Mouse (Mus musculus) urinary bladder, postnatal 4 days (tissue): ENCODE data around the gene Gtsf2.
"Not testable (repeated sequence)": the region's sequence is repeated elsewhere in the genome, so short reads cannot be mapped to it uniquely, and the experiment has no call there.

Experiments
- DNase-seq, 2 experiments: peaks; one replicate each; pipeline ENCODE4 v3.0.0; 2021 to 2022; ENCODE audit warnings: low spot score in 2 of 2

Gtsf2 gene

DNA sequence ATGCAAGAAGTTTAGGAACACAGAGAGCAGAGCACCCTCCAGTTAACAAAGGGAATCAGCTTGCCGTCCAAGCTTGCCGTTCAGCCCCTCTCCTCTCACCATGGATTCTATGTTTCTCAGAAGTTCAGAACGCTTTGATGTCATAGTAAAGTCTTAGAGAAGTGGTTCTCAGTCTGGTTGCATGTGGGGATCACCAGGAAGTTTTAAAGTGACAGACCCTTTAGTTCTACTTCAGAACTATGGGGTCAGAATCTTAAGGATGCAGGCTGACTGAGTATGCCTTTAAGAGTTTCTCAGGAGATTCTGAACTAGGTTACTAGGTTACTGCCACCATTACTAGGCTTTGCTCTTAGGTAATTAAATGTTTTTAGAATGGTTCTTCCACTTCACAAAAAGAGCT lies at the start of gene Gtsf2:
TSS of gene Gtsf2 (minus strand) at position 101 of the 400 bp plus-strand sequence.
- no peak for DNase-seq

GRCm38 (mm10) chr15:103496204-103497140 lies 48.2 kb upstream of the Gtsf2 start:
- no peak for DNase-seq

DNA sequence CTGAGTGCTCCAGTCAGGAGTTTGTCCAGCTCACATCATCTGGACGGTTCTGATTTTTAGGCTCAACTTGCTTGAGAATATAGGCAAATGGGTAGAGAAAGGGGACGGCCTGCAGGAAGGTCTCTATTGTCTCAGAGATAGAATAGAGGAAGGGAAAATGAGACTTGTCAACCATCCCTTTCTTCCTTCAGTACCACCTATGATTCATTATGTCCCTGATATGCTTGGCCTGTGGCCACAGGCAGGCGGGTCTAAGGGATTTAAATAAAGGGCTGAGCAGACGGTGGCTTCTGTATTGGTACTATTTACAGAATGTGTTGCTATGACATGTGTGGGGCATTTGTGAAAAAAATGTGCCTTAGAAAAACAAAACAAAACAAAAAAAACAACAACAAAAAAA lies 40.1 kb upstream of the Gtsf2 start:
- DNase-seq: no peak

DNA sequence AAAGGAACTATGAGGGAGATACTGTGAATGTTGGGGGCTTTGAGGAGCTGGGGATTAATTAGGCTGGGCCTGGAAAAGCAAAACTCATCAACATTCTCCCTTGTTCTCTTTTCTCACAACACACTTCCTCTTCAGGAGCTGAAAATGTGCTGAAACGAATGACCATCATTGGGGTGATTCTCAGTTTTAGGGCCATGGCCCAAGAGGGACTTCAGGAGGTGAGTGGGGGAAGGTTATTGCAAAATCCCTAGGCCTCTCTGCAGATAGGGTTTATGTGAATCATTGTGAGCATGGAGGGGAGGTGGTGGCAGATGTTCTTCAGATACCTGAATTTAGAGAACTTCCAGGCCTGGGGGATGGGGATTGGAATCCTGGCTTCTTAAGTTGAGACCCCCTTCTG lies 38.4 kb upstream of the Gtsf2 start:
- no peak for DNase-seq

GRCm38 (mm10) chr15:103485106-103485505 lies 36.8 kb upstream of the Gtsf2 start:
- DNase-seq: no peak

DNA sequence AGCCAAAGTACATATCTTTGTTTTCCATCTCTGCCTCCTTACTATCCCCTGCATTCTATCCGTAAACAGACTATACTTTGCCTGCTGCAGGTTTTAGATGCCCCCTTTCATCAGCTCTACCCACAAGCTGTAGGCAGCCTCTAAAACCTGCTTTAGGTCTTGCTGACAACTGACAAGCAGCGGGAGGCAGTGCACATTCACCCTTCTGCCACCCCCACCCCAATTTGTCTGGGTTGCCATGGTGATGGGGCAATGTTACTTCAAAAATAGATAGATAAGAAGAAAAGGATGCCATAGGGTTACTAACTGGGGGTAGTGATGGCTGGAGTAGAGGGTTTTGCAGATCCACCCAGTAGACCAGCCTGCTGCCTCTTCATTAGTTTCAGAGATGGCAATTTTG lies 36.2 kb upstream of the Gtsf2 start:
- no peak for DNase-seq

- no peak for DNase-seq
These were observed 34.2 kb upstream of the Gtsf2 start for GRCm38 (mm10) chr15:103482488-103482887.

DNA sequence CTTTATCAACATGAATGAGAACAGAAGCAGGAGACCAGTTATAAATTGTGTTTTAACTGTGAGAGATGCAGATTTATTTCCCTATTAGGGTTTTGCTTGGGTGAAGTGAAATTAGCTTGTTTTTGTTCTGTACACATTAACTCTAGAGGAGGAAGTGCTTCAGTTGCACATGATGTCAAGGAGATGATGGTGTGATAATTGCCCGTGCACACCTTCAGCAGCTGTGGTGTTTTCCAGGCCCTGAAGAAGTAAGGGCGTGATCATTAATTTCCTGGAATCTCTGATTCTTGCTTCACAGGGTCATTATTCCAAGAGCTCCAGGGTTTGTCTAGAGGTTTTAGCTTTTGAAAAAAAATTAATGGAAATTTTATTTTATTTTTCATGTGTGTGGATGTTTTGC lies 31.9 kb upstream of the Gtsf2 start:
- DNase-seq: no peak

DNA sequence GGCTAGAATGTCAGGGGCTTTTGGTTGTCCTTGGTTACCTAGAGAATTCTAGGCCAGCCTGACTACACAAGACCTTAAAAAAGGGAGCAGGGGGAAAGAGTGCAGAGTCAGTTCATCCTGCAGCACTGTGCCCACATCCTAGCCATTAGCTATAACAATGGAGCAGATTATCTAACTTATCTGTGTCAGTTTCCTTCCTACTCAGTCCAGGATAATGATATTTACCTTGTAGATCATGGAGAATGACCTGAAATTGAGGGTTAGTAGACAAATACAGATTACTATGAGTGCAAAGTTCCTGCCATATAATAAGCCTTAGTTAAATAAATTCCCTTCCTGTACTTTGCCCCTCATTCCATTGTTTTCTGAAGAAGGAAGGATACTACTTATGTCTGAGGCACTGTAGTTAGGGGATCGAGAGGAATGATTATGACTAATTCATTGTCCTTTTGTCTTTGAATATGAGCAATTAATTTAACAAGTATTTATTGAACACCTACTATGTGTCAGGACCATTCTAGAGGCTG lies 30.9 kb upstream of the Gtsf2 start:
- no peak for DNase-seq

GRCm38 (mm10) chr15:103473769-103474168 lies 25.5 kb upstream of the Gtsf2 start:
- DNase-seq: no peak

- DNase-seq: no peak
These were observed 24.9 kb upstream of the Gtsf2 start for GRCm38 (mm10) chr15:103473182-103473581.

GRCm38 (mm10) chr15:103472265-103472664 lies 24.0 kb upstream of the Gtsf2 start:
- DNase-seq: no peak

GRCm38 (mm10) chr15:103471488-103472194 lies 23.4 kb upstream of the Gtsf2 start:
- DNase-seq: no peak

DNA sequence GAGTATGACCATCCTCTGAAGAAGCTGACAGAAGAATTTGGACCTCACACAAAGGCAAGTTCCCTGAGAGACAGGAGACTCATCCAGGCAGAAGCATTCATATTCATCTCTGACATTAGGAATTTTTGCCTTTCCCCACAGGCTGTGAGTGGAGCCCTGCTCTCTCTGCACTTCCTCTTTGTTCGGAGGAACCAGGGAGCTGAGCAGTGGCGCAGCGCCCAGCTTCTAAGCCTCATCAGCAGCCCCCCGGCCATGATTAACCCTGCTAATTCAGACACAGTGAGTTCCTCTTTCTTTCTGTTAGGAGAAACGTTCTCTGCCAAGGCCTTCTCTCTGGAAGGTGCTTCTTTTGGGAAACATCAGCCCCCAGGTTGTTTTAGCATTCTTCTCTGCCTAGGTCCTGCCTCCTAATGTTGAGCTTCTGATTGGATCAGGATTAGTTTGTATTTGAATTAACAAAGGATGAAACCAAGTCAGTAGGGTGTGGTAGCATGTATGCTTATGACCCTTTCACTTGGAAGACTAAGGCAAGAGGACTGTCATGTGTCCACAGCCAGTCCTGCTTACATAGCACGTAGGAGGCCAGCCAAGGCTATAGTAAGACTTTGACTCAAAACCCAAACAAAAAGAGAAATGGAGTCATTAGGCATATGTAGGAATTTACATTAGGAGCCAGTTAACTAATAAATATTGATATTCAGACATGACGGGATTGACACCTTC lies 14.4 kb upstream of the Gtsf2 start:
- DNase-seq: no peak

GRCm38 (mm10) chr15:103454449-103454848 lies 6.2 kb upstream of the Gtsf2 start:
- DNase-seq: no peak

DNA sequence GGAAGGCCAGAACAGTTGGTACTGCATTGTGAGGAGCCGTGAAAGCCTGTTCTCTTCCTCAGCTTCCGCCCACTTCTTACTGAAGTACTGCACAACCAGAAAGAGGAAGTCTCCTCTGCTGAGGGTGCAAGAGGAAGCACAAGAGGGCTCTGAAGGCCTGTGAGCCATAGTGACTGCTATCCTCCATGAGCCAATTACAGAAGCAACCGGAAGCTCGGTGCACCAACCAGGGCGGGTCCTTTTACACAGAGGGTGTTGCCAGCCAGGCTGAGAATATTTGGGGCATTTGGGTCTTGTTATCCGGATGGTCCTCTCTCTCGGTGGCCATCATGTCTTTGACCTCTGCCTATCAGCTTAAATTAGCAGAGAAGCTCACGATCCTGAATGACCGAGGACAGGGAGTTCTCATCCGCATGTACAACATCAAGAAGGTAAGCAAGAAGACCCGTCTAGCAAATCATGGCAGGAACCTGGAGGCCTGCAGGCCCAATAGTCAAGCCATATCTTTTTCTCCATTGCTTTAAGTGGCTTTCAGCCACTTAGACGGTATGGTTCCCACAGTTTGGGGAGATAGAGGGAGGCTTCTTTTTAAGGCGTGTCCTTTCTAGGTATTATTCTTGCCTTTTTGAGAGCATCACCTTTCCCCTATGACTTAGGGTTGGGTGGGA lies 5.4 kb upstream of the Gtsf2 start, which contains the start of gene Nckap1l:
TSS of gene Nckap1l (plus strand) at position 244 of the 668 bp plus-strand sequence.
- peak in 1 of 2 experiments; percentile 32 for DNase-seq

GRCm38 (mm10) chr15:103445966-103446365 lies 2.3 kb downstream of the Gtsf2 start:
- not testable (repeated sequence) for DNase-seq

DNA sequence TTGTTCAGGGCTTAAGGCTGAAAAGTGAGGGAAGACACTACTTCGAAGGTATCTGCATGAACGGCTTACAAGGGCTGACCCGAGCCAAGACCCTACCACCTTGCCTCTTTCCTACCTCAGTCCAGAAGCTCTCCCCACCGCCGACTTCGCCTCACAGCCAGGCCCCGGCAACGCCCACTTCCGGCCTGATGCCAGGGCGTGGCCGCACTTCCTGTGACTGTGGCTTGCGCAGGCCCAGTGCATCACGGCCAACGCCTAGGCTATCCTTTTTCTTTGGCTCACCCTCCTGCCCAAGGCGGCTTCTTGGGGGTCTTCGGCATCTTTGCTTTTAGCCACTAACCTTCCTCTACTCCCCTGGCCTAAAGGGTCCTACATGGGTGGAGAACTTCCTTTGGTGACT lies 18.0 kb downstream of the Gtsf2 start, which contains the start of gene Gtsf1:
TSS of gene Gtsf1 (minus strand) at position 230 of the 400 bp plus-strand sequence.
- DNase-seq: no peak

- no peak for DNase-seq
These were observed 21.3 kb downstream of the Gtsf2 start for GRCm38 (mm10) chr15:103427017-103427416.

DNA sequence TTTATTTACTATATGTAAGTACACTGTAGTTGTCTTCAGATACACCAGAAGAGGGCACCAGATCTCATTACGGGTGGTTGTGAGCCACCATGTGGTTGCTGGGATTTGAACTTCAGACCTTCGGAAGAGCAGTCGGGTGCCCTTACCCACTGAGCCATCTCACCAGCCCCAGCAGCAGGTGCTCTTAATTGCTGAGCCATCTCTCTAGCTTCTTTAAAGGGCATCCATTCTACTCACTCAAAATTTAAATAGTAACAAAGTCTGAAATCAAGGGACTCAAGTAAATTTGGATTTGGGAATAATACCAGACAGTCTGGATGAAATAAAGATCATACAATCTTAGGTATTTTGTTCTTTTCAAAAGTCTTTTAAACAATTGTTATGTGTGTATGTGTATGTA lies 42.7 kb downstream of the Gtsf2 start:
- not testable (repeated sequence) for DNase-seq

DNA sequence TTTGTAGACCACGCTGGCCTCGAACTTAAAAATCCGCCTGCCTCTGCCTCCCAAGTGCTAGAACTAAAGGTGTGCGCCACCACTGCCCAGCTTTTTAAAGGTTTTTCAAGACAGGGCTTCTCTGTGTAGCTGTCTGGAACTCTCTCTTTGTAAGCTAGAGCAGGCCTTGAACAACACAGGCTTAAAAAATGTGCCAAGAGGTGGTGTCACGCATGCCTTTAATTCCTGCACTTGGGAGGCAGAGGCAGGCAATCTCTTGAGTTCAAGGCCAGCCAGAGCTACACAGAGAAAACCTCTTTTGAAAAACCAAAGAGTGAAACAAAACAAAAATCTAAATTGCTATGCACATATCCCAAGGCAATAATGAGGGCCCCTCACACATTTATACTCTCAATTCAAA lies 46.9 kb downstream of the Gtsf2 start:
- no peak for DNase-seq
